Mouse (Mus musculus): Measurements from ENCODE around the gene Psmb8. TPM values are rescaled to one million over a fixed set of nuclear protein-coding genes. Genes with fewer than 3 reads are reported as not detected.
A peak's percentile ranks its signal among the peaks of the same experiment; 100 is the strongest.

Gene Psmb8
- 656 and 705 TPM in 2 replicates for polyA plus RNA-seq (2012; rRNA removed)

DNA sequence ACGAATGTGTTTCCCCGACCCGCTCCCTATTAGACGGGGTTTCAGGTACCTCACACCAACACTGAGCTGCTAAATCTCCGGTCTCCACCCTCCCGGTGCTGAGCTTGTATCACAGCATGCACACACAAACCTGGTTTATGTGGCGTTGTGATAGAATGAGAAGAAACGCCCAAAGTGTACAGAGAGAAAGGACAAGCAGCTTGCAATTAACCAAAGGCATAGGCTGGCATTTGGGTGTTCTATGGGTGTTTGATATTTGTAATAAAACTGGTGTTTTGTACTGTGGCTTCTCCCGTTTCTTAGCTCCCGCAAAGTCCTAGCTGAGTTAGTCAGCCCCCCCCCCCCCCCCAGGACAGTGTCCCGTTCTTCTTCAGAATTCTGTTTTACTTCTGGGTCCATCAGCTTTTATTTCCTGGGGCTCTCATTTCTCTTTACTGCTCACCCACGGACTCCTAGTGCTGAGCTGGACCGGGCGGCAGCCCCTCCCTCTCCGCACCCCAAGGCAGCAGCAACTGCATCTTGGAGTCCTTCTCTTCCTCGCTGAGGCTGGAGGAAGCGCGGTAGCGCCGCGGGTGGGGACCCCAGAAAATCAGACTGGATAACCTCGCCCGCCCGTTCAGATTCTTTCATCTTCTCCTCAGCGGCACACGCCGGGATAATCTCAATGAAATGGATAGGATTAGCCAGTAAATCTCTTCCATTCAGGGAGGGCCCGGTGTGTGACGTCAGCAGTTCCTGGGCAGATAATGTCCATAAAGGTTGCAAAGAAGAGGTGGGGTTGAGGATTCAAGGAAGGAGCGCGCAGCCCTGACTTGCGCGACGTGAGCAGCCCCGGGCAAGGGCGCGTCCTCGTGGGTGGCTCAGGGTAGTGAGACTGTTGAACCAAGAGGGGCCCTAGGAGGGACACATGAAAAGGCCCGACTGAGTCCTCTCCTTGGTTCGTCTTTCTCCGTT, at the start of gene Psmb8:
TSS of gene Psmb8 (plus strand) at position 781 of the 954 bp plus-strand sequence.
- Histone ChIP-seq H3K27ac (ENCODE audit: control insufficient read depth, insufficient read depth, low read length) (peak within 1 kb of the TSS; percentile 99), H3K4me3 (ENCODE audit: control insufficient read depth, insufficient read depth, low read length) (peak within 1 kb of the TSS; percentile 95), H3K36me3 (ENCODE audit: control insufficient read depth, insufficient read depth, low read length) (peaks cover 18% of the 10 kb centered on the region), H3K27me3 (ENCODE audit: control insufficient read depth, insufficient read depth, low read length) (no peaks in the 10 kb centered on the region), H3K4me1 (replicated peaks; ENCODE audit: control insufficient read depth, insufficient read depth, low read length) (peaks cover 30% of the 10 kb centered on the region)
- WGBS: 5% methylated on average over 41 of the region's 41 CpGs
- peak; percentile 75 for TF ChIP-seq POLR2A (IDR thresholded peaks at IDR 0.05; ENCODE audit: control insufficient read depth, extremely low read depth, insufficient read depth, low read length, poor library complexity)
- no peak for TF ChIP-seq CTCF (IDR thresholded peaks at IDR 0.05; ENCODE audit: borderline replicate concordance, control insufficient read depth, extremely low read depth, insufficient read depth, low read length, poor library complexity)
- DNase-seq: peak; percentile 85

DNA sequence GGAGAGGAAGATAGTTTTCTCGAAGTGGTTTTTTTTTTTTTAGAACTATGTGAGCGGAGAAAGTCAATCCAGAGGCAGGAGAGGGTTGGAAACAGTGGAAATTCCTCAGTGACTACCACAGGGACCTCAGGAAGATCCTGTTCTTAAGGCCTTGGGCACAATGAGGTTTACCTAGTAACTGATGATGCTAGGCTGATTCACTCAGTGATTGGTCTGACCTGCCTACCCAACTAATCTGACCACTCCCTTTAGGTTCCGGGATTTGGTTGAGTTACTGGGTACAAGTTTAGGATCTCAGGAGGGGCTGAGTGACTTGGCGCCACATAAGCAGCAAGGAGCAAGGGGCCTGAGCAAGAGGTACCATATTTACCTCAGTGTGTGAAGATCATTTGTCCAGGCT, 44.6 kb upstream of the Psmb8 start, which contains the start of gene H2-DMb1:
TSS of gene H2-DMb1 (plus strand) at position 150 of the 400 bp plus-strand sequence.
- Histone ChIP-seq H3K36me3 (ENCODE audit: control insufficient read depth, insufficient read depth, low read length) (no peaks in the 10 kb centered on the region), H3K4me3 (ENCODE audit: control insufficient read depth, insufficient read depth, low read length) (peak within 1 kb of the TSS; percentile 3; the same call in 1 of the 2 replicates), H3K27me3 (ENCODE audit: control insufficient read depth, insufficient read depth, low read length) (no peaks in the 10 kb centered on the region), H3K4me1 (replicated peaks; ENCODE audit: control insufficient read depth, insufficient read depth, low read length) (peaks cover 3% of the 10 kb centered on the region; the same call in 1 of the 2 replicates), H3K27ac (ENCODE audit: control insufficient read depth, insufficient read depth, low read length) (peak within 1 kb of the TSS; percentile 19; the same call in 1 of the 2 replicates)
- TF ChIP-seq CTCF (IDR thresholded peaks at IDR 0.05; ENCODE audit: borderline replicate concordance, control insufficient read depth, extremely low read depth, insufficient read depth, low read length, poor library complexity) (no peak), POLR2A (IDR thresholded peaks at IDR 0.05; ENCODE audit: control insufficient read depth, extremely low read depth, insufficient read depth, low read length, poor library complexity) (no peak)
- 43% methylated on average over 4 of the region's 4 CpGs for WGBS
- peak; percentile 36 for DNase-seq

GRCm38 (mm10) chr17:34155534-34155933, 42.0 kb upstream of the Psmb8 start:
- Histone ChIP-seq H3K36me3 (ENCODE audit: control insufficient read depth, insufficient read depth, low read length) (no peaks in the 10 kb centered on the region), H3K4me3 (ENCODE audit: control insufficient read depth, insufficient read depth, low read length) (no peak overlapping the region), H3K27ac (ENCODE audit: control insufficient read depth, insufficient read depth, low read length) (no peak overlapping the region), H3K27me3 (ENCODE audit: control insufficient read depth, insufficient read depth, low read length) (no peaks in the 10 kb centered on the region), H3K4me1 (replicated peaks; ENCODE audit: control insufficient read depth, insufficient read depth, low read length) (peaks cover 3% of the 10 kb centered on the region; the same call in 1 of the 2 replicates)
- DNase-seq: no peak
- 95% methylated on average over 5 of the region's 5 CpGs for WGBS
- TF ChIP-seq POLR2A (IDR thresholded peaks at IDR 0.05; ENCODE audit: control insufficient read depth, extremely low read depth, insufficient read depth, low read length, poor library complexity) (no peak), CTCF (IDR thresholded peaks at IDR 0.05; ENCODE audit: borderline replicate concordance, control insufficient read depth, extremely low read depth, insufficient read depth, low read length, poor library complexity) (no peak)

DNA sequence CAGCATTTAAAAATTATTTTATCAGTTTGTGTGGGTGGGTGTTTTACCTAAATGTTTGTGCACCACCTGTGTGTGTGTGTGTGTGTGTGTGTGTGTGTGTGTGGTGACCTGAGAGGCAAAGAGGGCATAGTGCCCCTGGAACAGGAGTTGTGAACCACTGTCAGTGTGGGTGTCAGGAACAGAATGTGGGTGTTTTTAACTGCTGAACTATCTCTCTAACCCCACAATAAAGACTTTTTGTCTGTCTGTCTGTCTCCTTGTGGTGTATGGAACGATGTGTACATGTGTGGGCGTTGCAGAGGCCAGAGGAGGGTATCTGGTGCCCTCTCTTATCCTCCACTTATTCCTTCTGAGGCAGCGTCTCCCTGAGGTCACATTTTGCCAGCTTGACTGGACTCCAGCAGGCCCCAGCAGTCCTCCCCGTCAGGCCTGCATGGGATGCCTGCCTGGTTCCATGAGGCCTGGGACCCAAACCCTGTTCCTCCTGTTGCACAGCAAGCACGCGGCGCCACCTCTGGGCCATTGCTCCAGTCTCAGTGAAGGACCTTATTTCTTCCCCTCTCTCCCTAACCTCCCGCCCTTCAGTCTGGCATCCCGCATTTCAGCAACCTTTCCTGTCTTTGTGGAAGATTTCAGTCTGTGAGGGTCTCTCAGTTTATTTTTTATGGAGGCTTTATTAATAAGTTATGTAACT, 33.2 kb upstream of the Psmb8 start:
- Histone ChIP-seq H3K4me1 (replicated peaks; ENCODE audit: control insufficient read depth, insufficient read depth, low read length) (peaks cover 18% of the 10 kb centered on the region), H3K27ac (ENCODE audit: control insufficient read depth, insufficient read depth, low read length) (no peak overlapping the region), H3K36me3 (ENCODE audit: control insufficient read depth, insufficient read depth, low read length) (no peaks in the 10 kb centered on the region), H3K4me3 (ENCODE audit: control insufficient read depth, insufficient read depth, low read length) (no peak overlapping the region), H3K27me3 (ENCODE audit: control insufficient read depth, insufficient read depth, low read length) (no peaks in the 10 kb centered on the region)
- WGBS: 43% methylated on average over 9 of the region's 9 CpGs
- TF ChIP-seq CTCF (IDR thresholded peaks at IDR 0.05; ENCODE audit: borderline replicate concordance, control insufficient read depth, extremely low read depth, insufficient read depth, low read length, poor library complexity): peak; percentile 43; the same call in 1 of the 2 replicates
- no peak for TF ChIP-seq POLR2A (IDR thresholded peaks at IDR 0.05; ENCODE audit: control insufficient read depth, extremely low read depth, insufficient read depth, low read length, poor library complexity)
- DNase-seq: peak; percentile 67

- DNase-seq: no peak
Observed at GRCm38 (mm10) chr17:34165033-34165730, 32.3 kb upstream of the Psmb8 start.

More at GRCm38 (mm10) chr17:34165033-34165730, 32.3 kb upstream of the Psmb8 start:
- Histone ChIP-seq H3K27ac (ENCODE audit: control insufficient read depth, insufficient read depth, low read length) (peak overlapping the region; percentile 27; the same call in 1 of the 2 replicates), H3K27me3 (ENCODE audit: control insufficient read depth, insufficient read depth, low read length) (no peaks in the 10 kb centered on the region), H3K4me3 (ENCODE audit: control insufficient read depth, insufficient read depth, low read length) (no peak overlapping the region), H3K4me1 (replicated peaks; ENCODE audit: control insufficient read depth, insufficient read depth, low read length) (peaks cover 18% of the 10 kb centered on the region), H3K36me3 (ENCODE audit: control insufficient read depth, insufficient read depth, low read length) (no peaks in the 10 kb centered on the region)
- WGBS: 32% methylated on average over 6 of the region's 6 CpGs
- TF ChIP-seq POLR2A (IDR thresholded peaks at IDR 0.05; ENCODE audit: control insufficient read depth, extremely low read depth, insufficient read depth, low read length, poor library complexity): no peak
- TF ChIP-seq CTCF (IDR thresholded peaks at IDR 0.05; ENCODE audit: borderline replicate concordance, control insufficient read depth, extremely low read depth, insufficient read depth, low read length, poor library complexity): no peak

All from thymus, adult 2 months (tissue).